Mouse (Mus musculus) c-Kit-positive CD71-positive TER-119-negative erythroid progenitor cells, embryonic 14.5 days (primary cell): Measurements from ENCODE around the gene Atp5d.
A peak's percentile ranks its signal among the peaks of the same experiment; 100 is the strongest.

Source experiments
- DNase-seq: peaks from one replicate; pipeline ENCODE4 v3.0.0-alpha.2; 2013; ENCODE audit warnings: low read depth

The Atp5d gene

DNA sequence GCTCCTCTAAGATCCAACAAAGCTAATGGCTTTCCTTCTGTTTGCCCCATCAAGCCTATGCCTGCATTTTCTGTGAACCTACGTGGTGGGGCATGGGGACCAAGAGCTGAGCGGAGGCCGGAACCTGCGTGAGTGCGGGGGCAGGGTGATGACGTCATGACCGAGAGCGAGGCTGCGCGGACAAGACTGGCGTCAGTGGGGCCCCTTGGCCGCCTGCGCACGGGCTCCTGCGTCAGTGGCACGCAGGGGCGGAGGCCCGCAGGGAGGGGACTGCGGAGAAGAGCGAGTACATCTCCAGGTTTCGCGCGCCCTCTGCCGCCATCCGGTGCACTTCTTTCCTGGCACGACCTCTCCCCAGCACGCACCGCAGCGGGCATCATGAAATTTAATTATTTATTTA is 2.8 kb downstream of the Atp5d start:
- DNase-seq, result peak; percentile 92

DNA sequence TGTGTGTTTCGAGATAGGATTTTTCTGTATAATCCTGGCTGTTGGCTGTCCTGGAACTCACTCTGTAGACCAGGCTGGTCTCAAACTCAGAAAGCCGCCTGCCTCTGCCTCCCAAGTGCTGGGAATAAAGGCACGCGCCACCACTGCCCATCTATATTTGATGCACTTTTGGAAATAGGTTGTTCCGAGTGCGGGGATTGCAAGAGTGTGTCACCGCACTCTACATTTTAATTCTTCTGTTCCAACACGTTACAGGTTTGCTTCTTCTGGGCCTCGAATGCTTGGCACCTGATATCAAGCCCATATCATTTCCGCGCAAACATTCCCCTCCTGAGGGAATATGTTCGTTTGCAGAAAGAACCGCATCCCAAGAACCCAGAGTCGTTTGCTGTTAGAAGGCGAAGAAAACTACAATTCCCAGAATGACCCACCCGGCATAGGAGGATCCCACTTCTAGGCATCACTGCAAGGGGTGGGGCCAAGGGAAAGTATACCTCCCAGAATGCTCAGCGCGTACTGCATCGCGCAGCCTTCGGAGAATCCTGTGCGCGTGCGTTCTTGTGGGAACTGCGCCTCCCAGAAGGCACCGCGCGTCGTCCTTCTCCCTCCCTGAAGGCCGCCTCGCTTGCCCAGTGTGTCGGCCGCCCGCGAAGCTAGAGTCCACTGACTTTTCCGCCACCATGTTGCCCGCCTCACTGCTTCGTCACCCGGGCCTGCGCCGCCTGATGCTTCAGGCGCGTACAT is 3.5 kb downstream of the Atp5d start:
- DNase-seq, result peak; percentile 99

DNA sequence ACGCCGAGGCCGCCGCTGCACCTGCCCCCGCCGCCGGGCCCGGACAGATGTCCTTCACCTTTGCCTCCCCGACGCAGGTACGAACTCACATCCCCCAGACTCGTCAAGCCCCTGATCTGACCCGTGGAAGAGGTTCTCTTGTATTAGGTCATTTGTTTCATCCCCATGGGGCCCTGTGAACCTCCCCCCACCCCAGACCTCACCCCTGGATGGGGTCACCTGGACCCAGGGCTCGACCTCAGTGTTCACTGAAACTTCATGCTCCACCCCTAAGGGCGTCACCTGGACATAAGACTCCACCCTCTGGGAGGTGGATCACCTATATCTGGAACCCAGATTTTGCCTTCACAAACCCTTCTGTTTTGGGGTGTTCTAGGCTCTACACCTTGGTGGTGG is 4.1 kb downstream of the Atp5d start:
- DNase-seq, result no peak

DNA sequence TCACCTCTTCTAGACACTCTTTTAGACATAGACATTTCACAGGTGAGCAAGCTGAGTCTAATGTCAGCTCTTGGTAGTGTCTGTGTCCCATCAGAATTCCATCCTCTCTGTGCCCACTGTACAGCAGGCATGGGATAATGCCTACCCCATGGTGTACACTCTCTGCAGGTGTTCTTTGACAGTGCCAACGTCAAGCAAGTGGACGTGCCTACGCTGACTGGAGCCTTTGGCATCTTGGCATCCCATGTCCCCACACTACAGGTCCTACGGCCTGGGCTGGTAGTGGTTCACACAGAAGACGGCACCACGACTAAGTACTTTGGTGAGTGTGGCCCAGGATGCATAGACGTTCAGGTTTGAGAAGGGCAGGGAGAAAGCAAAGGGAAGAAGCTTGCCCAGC is 5.2 kb downstream of the Atp5d start:
- no peak for DNase-seq

DNA sequence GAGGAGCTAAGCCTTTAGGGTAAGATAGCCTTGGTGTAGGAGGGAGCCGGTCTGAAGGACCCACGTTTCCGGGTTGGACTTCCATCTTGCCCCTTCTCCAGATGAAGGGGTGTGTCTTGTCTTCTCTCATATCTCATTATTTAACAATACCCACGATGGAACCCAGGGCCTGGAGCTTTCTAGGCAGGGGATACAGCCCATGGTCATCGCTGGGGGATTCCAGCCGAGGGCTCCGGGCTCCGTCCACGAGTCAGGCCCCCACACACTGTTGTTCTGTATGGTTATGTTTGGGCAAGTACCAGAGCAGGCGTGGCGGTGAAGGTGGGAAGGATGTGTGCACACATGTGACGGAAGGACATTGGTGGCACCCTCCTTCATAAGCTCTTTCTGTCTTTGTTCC is 5.7 kb downstream of the Atp5d start:
- no peak for DNase-seq

DNA sequence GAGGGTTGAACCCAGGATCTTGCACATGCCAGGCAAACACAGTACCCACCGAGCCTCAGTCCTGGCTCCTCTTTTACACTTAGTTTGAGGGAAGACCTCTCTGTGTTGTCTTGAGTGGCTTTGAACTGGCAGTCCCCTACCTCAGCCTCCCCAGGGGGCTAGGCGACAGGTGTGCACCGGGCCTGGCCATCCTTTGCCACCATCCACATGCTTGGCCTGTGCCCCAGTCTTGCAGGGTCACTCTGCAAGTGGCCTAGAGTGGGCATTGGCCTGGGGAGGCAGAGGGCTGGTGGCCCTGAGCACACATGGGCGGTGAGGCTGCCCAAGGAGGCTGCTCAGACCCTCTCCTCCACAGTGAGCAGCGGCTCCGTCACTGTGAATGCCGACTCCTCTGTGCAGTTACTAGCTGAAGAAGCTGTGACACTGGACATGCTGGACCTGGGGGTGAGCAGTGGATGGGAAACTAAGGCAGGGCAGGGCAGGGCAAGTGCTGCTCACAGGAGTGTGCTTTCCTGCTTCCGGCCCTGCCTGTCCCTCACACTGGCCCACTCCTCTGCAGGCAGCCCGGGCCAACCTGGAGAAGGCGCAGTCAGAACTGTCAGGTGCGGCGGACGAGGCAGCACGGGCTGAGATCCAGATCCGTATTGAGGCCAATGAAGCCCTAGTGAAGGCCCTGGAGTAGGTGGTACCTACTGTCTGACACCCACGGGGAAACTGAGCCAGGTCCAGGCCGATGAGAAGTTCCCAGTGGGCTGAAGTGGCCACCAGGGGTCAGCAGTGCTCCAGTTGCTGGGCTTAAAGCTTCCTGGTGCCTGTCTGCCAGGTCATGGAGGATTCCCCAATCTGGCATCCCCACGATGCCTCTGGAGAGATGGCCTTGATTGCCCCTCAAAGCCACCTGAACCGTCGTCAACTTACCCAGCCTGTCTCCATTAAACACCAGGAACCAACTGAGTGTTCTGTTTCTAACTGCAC is 6.7 kb downstream of the Atp5d start:
- DNase-seq, result no peak

DNA sequence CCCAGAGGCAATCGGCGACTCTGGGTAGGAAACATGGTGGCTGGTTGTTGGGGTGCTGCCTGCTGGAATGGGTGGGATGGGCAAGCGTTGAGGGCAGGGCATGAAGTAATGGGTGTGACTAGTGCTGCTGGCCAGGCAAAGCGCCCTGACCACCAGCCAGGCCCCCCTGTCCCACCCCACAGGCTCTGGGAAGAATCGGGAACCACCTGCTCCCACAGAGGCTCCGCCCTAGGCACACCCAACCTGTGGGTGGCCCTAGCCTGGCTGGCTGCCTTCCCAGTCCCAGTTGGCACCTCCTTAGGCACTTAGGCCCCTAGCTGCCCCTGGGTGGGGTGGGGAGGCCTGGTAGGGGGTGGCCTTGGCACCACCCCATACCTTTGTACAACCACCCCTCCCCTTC is 7.5 kb downstream of the Atp5d start:
- DNase-seq, result no peak

DNA sequence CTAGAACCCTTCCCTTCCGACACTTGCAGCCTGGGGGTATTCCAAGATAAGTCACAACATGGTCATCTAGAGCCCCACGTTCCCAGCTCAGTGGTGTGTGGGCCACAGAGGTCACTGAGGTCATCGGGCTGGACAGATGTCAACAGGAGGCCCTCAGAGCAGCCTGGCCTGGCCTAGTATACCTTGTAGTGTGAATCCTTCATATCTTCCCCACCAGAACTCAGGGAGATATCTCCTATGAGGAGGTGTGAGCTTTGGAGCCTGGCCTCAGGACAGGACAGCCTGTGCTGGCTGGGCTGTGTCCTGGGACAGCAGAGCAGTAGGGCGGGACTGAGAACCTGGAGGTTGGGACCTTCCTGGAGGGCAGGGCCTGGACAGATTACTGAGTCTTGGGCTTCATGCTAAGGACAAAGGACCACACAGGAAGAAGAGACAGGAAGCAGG is 8.2 kb downstream of the Atp5d start:
- DNase-seq, result no peak

DNA sequence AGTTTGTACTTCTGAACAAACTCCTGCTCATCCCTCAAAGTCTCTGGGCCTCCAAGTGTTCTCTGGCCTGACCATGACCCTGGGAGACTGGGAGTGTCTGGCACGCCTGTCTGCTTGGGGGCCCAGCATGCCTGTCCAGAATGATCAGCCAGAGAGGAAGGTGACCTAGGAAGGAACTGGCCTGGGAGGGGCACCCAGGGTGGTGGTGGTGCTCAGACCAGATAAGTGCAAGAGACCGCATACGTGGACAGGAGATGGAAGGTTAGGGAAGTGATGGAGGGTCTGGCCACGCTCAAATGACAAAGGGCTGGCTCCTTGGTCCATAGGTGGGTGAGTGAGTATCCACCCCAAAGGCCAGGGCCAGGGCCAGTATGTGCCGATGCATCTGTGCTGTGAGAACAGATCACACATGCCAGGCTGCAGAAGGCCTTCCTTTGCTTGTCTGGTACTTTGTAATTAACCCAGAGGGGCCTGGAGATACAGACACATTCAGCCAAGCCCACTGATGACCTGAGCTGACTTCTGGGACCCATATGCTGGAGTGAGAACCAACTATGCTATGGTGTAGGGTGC is 8.8 kb downstream of the Atp5d start:
- no peak for DNase-seq

DNA sequence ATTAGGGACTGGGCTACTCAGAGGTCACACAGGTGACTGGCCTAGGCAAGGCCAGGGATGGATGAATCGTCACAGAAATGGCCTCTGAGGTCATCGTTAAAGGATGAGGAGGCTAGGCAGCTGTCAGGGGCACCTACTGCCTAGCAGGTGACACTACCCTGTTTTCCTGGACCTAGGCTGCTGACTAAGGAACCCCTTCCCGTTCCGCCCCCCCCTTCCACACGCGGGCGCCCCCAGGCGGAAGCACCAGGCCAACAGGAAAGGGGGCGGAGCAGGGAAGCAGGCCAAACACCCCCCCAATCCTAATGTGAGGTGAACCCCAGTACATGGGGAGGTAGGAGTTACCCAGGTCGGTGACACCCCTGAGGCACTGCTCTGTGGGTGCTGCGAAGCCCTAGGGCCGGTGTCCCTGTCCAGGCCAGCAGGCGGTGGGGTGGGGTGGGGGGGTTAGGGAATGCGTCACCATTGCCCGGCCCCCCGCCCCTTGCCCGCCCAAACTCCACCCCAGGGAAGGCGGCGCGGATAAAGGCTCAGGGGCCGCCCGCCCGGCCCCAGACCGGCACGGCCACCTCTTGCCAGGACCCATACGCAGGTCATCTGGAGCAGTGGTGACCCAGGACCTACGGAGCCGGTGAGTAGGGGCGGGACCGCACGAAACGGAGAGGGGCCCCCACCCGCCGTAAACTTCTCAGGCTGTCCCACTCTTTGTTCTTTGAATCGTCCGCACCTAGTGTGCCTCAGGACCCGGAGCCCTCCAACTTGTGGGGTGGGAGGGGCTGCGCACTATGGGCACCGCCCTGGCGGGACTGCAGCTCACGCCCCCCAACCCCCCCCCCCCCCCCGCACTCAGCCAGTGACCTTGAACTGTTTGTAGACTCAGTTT is 9.5 kb downstream of the Atp5d start, which contains the start of gene Midn:
Gene Midn, plus strand, starts transcription at position 554 of the 883 bp plus-strand sequence.
- DNase-seq, result no peak

DNA sequence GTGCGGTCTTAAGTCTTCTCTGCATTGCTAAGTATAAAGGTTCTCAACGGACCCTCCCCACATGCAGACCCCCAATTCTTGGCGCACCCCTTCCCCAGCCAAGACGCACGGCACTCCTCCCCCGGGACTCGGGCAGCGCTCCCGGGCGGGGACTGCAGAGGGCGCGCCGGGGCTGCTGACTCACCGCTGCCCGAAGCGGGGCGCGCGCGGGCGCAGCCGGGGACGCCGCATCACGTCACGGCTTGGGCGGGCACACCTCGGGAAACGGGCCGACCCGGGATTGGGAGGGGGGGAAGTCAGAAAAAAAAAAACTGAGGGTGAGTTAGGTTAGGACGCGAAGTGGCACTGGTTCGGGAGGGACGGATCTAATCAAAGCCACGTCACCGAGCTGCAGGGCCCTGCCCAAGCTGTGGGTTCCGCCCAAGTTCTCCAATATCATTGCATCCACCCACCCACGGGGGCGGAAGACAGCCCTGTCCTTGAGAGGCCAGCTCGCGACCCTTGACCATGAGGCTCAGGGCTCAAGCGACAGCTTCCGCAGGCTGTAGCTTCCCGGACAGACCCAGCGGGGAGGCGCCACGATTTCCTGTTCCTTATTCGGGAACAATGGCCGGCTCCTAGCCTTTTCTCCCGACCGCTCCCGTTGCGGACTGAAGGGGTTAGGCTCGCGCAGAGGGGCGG is 10.3 kb downstream of the Atp5d start:
- peak; percentile 85 for DNase-seq

DNA sequence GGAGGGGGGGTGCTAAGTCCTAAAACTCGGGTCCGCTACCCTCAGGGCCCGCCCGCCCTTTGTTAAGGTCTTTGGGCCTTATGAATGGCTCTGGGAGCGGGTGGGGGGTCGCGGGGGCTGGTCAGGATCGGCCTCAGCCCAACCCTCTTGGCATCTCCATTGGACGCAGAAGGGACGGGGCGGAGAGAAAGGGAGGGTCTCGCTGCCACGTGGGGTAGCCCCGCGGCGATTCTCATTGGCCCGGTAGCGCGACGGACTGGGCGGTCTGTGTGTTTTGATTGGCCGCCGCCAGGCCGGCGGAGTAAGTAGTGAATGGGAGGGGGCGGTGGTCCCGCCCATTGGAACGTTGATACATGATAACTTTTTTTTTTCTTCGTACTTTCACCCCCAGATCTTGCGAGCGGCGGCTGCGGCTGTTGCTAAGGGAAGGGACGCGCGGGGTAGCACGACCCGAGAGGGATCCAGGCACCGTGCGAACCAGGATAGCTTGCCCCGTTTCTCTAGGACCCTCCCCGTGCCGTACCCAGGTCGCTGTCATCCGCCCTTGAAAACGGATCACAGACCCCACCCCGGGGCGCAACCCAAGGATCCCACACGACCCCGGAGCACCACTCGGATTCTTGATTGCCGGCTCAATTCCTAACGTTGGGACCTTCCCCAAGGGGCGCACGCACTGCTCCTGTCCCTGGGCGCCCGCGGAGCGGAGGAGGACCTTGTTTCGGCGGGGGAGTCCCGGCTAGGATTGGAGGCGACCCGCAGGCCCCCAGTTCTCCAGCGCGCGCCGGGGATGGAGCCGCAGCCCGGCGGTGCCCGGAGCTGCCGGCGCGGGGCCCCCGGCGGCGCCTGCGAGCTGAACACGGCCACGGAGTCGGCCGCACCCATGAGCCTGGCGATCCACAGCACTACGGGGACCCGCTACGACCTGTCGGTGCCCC is 11.1 kb downstream of the Atp5d start:
- DNase-seq, result peak; percentile 96

DNA sequence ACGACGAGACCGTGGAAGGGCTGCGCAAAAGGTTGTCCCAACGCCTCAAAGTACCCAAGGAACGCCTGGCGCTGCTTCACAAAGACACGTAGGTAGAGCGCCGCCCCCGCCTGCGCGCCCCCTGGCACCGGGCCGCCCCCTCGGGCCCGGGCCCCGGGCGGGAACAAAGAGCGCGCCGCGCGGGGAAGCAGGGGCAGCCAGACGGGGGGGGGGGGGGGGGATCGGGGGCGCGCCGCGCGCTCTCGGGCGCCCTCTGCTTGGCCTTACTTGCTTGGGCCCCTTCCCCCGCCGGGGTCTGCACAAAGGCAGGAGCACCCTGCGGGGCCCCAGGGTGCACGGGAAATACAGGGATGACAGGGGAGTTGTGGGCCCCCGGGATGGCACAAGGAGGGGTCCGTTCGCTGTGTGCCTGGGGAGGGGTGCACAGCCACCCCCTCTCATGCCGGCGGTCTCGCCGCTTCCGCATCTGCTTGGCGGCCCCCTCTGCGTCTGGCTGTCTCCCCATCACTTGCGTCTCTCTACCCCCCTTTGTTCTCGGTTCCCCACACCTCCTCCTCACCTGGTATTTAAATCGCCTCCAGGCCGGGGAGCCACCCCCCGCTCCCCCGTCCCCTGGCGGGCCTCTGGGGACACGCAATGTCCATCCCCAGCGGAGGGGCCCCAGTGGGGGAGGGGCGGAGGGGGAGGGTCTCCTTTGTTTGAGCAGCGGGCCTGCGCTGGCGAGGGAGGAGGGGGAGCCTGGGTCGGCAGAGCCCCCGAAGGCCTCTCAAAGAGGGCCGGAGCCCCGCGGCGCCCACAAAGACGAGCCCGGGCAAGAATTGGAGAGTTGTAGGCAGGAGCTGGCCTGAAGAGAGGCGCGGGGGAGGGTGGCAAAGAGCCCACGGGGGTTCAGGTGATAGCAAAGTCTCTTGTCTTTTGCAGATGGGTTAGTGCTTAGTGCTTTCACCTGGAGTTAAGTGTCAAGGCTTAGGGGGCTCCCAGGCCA is 12.1 kb downstream of the Atp5d start:
- DNase-seq, result no peak

DNA sequence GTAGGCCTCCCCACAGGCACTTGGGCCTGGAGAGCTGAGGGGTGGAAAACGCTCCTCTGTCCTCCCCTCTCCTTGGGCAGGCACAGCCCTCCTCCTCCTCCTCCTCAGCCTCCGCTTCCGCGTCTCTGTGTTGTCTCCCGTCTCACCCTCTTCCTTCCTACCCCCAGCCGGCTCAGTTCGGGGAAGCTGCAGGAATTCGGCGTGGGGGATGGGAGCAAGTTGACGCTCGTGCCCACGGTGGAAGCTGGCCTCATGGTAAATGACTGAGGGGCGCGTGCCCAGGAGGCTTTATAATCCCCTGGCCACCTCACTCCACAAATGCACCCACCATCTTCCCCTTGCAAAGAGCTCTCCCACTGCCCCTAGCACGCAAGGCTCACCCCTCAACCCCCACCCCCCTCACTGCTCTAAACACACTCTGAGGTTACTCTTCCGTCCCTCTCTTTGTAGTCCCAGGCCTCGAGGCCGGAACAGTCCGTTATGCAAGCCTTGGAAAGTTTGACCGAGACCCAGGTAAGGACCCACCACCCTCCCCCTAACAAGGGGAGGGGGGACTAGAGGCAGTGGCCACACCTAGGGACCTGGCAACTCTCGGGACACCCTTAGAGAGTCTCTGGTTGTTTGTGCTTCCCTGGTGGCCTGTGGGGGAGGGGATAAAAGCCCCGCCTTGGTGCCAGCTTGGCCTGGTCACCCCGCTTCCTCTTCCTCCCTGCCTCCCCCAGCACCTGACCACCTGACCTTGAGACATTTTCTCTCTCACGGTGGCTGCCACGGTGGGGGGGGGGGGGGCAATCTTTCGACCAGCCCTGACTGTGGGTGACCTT is 13.0 kb downstream of the Atp5d start:
- no peak for DNase-seq

DNA sequence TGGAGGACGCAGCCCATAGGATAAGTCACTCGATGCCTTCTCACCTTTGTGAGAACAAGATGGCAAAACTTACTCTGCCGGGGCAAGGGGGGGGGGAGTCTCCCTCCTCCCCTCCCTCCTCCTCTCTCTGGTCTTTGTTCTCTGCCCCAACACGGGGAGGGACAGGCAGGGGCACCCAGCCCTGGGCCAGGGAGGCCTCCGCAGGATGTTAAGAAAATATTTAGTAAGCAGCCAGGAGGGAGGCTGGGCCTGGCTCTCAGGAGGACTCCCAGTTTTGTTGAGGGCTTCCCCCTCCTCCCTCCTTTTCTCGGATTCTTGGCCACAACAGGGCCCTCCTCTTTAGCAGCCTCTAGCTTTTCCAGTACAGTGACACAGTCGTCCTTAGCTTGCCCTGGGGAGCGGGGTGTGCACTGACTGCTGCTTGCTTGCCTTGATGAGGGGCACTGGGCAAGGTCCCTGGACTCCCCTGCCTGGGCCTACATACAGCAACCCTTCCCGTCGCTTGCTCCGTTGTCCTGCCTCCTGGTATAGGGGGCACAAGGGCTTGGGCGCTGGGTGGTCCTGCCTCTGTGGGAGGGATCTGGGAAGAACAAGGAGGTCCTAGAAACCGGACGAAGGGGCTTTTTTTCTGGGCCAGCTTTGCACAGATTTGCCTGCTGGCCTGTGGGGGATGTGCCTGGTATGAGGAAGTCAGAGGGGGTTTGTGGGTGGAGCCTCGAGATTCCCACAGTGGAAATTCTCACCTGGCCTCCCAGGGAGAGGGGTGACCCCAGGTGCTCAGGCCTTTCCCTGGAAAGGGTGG is 13.8 kb downstream of the Atp5d start:
- no peak for DNase-seq

DNA sequence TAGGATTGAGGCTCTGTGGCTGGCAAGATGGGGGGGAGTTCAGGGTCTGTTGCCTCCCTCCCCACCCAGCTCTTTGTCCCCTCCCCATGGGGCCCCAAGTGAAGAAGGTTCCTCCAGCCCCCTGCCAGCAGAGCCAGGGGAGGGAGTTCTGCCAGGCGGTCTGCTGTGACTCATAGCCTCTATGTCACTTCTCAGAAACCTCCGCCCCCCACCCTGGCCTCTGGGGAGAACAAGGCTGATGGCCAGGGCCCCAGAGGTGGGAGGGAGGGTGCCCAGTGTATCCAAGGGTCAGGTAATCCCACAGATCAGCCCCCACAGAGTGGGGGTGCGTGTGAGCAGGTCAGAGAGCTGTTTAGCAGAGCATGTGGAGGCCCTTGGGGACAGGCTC is 14.4 kb downstream of the Atp5d start:
- DNase-seq, result no peak

DNA sequence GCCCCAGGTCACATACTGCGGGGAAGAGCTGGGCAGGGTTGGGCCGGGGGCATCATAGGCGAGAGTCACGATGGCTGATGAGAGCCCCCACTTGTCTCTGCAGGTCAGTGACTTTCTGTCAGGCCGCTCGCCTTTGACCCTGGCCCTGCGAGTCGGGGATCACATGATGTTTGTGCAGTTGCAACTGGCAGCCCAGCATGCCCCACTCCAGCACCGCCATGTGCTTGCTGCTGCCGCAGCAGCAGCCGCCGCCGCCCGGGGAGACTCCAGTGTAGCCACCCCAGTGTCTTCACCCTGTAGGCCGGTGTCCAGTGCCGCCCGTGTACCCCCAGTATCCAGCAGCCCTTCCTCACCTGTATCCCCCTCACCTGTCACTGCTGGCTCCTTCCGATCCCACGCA is 15.3 kb downstream of the Atp5d start:
- DNase-seq, result no peak
